Comparison of ENCODE assay signal across 17 mouse cellular contexts in genomic region chr10:44646615-44647014, GRCm38 (mm10).
"Had no signal": no experiment of that assay in that cellular context is flagged by ENCODE, and none has a peak within 500 bp of the region (broad histone marks: within the 10 kb centered on the region; RNA-seq: fewer than 3 reads in every experiment).

No protein-coding gene starts in this region.

- DNase-seq: liver, embryonic 13.5 days; liver, postnatal 0 days; lung, postnatal 36 days; right cerebral cortex, postnatal 14 days; thymus, adult 2 months; thymus, postnatal 25 days; thymus, postnatal 4 days had no signal

- H3K4me3 ChIP-seq: liver, embryonic 13.5 days; liver, embryonic 15.5 days; megakaryocyte, embryonic 14.5 days; midbrain, embryonic 13.5 days; midbrain, embryonic 15.5 days; neural tube, embryonic 12.5 days; stomach, embryonic 15.5 days had no signal

- ATAC-seq: liver, postnatal 0 days; midbrain, embryonic 13.5 days; midbrain, embryonic 15.5 days had no signal

- H3K4me1 ChIP-seq: liver, embryonic 13.5 days; liver, embryonic 15.5 days; megakaryocyte, embryonic 14.5 days; midbrain, embryonic 13.5 days; midbrain, embryonic 15.5 days; neural tube, embryonic 12.5 days; stomach, embryonic 15.5 days had no signal

- H3K36me3 ChIP-seq: liver, embryonic 13.5 days; liver, embryonic 15.5 days; midbrain, embryonic 13.5 days; midbrain, embryonic 15.5 days; neural tube, embryonic 12.5 days; stomach, embryonic 15.5 days had no signal

- H3K27me3 ChIP-seq: liver, embryonic 13.5 days; liver, embryonic 15.5 days; midbrain, embryonic 13.5 days; midbrain, embryonic 15.5 days; neural tube, embryonic 12.5 days; stomach, embryonic 15.5 days had no signal

- H3K9me3 ChIP-seq: liver, embryonic 13.5 days; liver, embryonic 15.5 days; megakaryocyte, embryonic 14.5 days; midbrain, embryonic 13.5 days; midbrain, embryonic 15.5 days; neural tube, embryonic 12.5 days; stomach, embryonic 15.5 days had no signal

- H3K4me2 ChIP-seq: liver, embryonic 11.5 days; liver, embryonic 13.5 days; liver, embryonic 15.5 days; midbrain, embryonic 11.5 days; midbrain, embryonic 13.5 days; midbrain, embryonic 15.5 days; neural tube, embryonic 12.5 days; stomach, embryonic 15.5 days had no signal

- H3K9ac ChIP-seq: liver, embryonic 13.5 days; liver, embryonic 15.5 days; liver, postnatal 0 days; midbrain, embryonic 13.5 days; midbrain, embryonic 15.5 days; neural tube, embryonic 12.5 days; stomach, embryonic 15.5 days had no signal

- H3K27ac ChIP-seq: liver, embryonic 13.5 days; liver, embryonic 15.5 days; macrophage; midbrain, embryonic 13.5 days; midbrain, embryonic 15.5 days; neural tube, embryonic 12.5 days; stomach, embryonic 15.5 days; stomach, postnatal 0 days had no signal
